Mouse (Mus musculus) ES-Bruce4 (cell line): ENCODE data around the gene Casz1. TPM values are rescaled to one million over a fixed set of nuclear protein-coding genes. Genes with fewer than 3 reads are reported as not detected.

Experiments
- H3K27ac ChIP-seq: 2 replicates; pipeline ENCODE4 v1.5.1; 2012; ENCODE audit warnings: low read length, inconsistent platforms; ENCODE audit not compliant: insufficient read depth
- H3K27me3 ChIP-seq: 2 replicates; pipeline ENCODE4 v1.6.1; 2012; ENCODE audit warnings: mild to moderate bottlenecking, low read length, inconsistent platforms; ENCODE audit not compliant: control insufficient read depth, poor library complexity, insufficient read depth, severe bottlenecking
- H3K36me3 ChIP-seq: 2 replicates; pipeline ENCODE4 v1.6.1; 2012; ENCODE audit warnings: inconsistent platforms, mild to moderate bottlenecking, low read length, moderate library complexity; ENCODE audit not compliant: control insufficient read depth, poor library complexity, insufficient read depth, severe bottlenecking
- H3K4me1 ChIP-seq: one replicate; pipeline ENCODE4 v1.8.1; 2011; ENCODE audit warnings: low read length; ENCODE audit not compliant: control insufficient read depth, insufficient read depth
- H3K4me3 ChIP-seq: 2 replicates; pipeline ENCODE4 v1.5.1; 2011; ENCODE audit warnings: low read depth, mild to moderate bottlenecking, low read length
- H3K9ac ChIP-seq: 2 replicates; pipeline ENCODE4 v1.6.1; 2012; ENCODE audit warnings: low read depth, mild to moderate bottlenecking, inconsistent platforms; ENCODE audit not compliant: poor library complexity, severe bottlenecking
- H3K9me3 ChIP-seq: replicated peaks from 2 replicates; pipeline ENCODE4 v1.6.1; 2012; ENCODE audit warnings: mild to moderate bottlenecking, low read length, inconsistent platforms; ENCODE audit not compliant: control insufficient read depth, poor library complexity, insufficient read depth, severe bottlenecking
- CTCF ChIP-seq: IDR thresholded peaks from one replicate; pipeline ENCODE4 v1.8.1; 2011; ENCODE audit warnings: low read depth, low read length
- EP300 ChIP-seq: IDR thresholded peaks from 2 replicates; pipeline ENCODE4 v1.6.1; 2011; ENCODE audit warnings: low read depth, low read length; ENCODE audit not compliant: insufficient read depth
- POLR2A ChIP-seq: IDR thresholded peaks from one replicate; pipeline ENCODE4 v1.8.1; 2011; ENCODE audit warnings: low read length; ENCODE audit not compliant: insufficient read depth
- polyA plus RNA-seq: library from polyadenylated mRNA; stranded (reverse); fragments of >200 nt; gene quantifications from 2 replicates; pipeline ENCODE4 v1.2.4, GENCODE M21; 2011; ENCODE audit warnings: low read depth; ENCODE audit not compliant: missing spikeins, insufficient read depth, insufficient read length

The Casz1 gene
- polyA plus RNA-seq, 1 experiment, result 15.6 TPM

DNA sequence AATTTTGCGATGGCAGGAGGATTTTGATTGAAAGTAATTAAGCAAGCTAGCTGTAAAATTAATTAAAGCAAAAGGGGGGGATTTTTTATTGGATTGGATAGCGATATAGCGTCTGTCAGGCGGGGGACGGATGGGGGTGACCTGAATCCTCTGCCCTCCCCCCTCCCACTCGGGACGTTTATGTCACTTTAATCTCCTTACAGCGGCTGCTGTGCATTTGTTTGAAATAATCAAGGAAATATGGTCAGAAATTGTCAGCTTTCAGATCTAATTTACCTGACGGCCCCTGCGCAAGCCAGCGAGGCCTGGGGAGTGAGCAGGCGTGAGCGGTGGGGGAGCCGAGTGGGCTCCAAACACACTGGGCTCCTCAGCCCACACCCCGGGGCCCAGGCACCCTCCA lies 111.6 kb downstream of the Casz1 start:
- Histone ChIP-seq H3K36me3 (no peaks in the 10 kb centered on the region), H3K4me3 (no peak overlapping the region), H3K4me1 (peaks cover 18% of the 10 kb centered on the region), H3K9ac (peak overlapping the region; percentile 32; the same call in 1 of the 2 replicates), H3K27ac (no peak overlapping the region), H3K9me3 (no peaks in the 10 kb centered on the region), H3K27me3 (no peaks in the 10 kb centered on the region)
- TF ChIP-seq EP300 (no peak), POLR2A (no peak), CTCF (no peak)

DNA sequence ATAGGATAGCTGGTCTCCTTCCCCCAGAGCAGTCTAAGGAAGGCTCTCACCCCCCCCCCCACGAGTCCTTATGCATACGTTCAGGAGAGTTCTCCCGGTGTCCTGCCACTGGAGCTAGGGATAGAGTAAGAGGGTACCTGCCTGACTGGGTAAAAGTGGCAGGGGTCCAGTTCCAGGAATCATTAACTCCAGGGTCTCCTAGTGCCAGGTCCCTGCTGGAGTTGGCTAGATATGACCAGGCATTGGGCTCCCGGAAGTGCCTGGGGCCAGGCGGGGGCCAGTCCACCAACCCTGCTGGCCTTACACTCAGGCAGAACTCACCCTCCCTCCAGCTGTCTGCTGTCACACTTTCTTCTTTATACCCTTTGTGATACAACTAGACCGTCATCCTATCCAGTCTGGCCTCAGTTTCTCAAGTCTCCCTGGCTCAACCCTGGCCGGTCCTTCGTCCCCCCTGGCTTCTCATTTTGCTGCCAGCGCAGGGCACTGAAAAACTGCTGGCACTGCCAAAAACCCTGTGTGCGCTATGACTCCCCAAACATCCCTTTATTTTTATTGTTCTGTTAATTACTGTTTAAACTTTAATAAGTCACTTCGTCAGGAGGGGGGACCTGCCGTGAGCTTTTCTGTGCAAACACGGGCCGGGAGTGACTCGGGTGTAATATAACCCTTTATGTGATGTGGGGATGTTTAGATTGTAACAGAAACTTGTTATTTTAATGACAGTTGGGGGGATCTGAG lies 114.6 kb downstream of the Casz1 start:
- H3K4me1 ChIP-seq, result peaks cover 9% of the 10 kb centered on the region
- no peaks in the 10 kb centered on the region for H3K36me3 ChIP-seq
- no peaks in the 10 kb centered on the region for H3K27me3 ChIP-seq
- TF ChIP-seq CTCF (no peak), EP300 (no peak), POLR2A (no peak)
- no peaks in the 10 kb centered on the region for H3K9me3 ChIP-seq
- no peak overlapping the region for H3K9ac ChIP-seq
- H3K4me3 ChIP-seq, result no peak overlapping the region
- no peak overlapping the region for H3K27ac ChIP-seq

DNA sequence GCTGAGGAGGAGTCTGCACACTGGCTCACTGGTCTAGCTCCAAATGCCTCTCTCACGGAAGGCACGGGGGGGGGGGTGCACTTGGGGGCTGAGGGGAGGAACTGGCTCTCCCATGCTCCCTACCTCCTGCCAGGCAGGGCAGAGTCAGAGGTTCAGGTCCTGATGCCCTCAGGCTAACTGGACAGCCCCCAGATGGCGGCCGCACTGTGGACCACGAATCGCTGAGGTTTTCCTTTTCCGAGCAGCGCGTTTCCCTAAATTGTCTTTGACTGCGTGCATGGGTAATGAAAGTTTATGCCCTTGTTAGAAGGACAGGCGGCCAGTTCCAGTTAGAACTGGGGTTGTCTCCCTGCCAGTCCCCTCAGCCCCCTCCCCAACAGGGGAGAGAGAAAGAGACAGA lies 116.4 kb downstream of the Casz1 start:
- Histone ChIP-seq H3K27ac (no peak overlapping the region), H3K27me3 (no peaks in the 10 kb centered on the region), H3K9me3 (no peaks in the 10 kb centered on the region), H3K9ac (no peak overlapping the region), H3K4me3 (no peak overlapping the region), H3K4me1 (no peaks in the 10 kb centered on the region), H3K36me3 (no peaks in the 10 kb centered on the region)
- TF ChIP-seq POLR2A (no peak), EP300 (no peak), CTCF (no peak)

DNA sequence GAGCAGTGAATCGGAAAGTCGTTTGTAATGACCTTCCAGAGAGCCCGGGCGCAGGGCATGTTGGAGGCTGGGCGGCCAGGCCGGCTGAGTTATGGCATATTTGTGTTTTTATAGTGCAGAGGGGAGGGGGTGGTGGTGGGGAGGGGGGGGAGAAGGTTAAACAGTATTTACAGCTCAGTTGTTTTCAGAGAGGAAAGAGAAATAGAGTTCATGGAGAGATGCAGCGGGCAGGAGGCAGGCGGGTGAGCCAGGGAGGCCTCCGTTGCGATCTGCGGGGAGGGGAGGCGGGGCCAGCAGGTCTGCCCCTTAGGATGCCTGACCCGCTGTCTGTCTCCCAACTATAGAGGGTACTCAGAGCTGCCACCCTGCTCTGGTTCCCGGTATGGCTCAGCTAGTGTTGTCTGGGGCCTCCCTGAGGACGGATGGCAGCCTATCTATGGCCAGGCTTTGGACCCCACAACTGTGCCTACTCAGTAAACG lies 118.0 kb downstream of the Casz1 start:
- peak overlapping the region; percentile 35 for H3K4me3 ChIP-seq
- H3K4me1 ChIP-seq, result peaks cover 2% of the 10 kb centered on the region
- no peaks in the 10 kb centered on the region for H3K9me3 ChIP-seq
- H3K36me3 ChIP-seq, result no peaks in the 10 kb centered on the region
- H3K27ac ChIP-seq, result no peak overlapping the region
- TF ChIP-seq POLR2A (no peak), EP300 (no peak), CTCF (no peak)
- H3K9ac ChIP-seq, result peak overlapping the region; percentile 54
- no peaks in the 10 kb centered on the region for H3K27me3 ChIP-seq

DNA sequence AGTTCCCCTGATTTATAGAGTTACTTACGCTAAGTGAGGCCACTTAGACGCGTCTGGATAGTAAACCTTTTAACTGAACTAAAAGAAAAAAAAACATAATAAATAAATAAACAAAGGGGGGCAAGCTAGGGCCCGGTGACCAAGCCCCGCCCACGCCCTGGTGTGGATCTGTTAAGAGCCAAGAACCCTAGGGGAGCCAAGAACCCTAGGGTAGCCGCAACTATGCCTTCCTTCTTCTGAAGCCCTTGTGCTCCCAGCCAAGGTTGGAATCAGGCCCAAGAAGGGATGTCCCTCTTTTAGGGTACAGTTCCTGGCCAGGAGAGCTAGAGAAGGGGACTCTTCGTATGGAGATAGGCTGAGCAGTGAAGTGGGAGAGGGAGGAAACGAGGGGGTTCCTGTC lies 119.2 kb downstream of the Casz1 start:
- Histone ChIP-seq H3K27ac (0 out of 2 replicates have a peak overlapping the region, but pooled peaks have one; percentile 12), H3K27me3 (no peaks in the 10 kb centered on the region), H3K9me3 (no peaks in the 10 kb centered on the region), H3K36me3 (no peaks in the 10 kb centered on the region), H3K9ac (peak overlapping the region; percentile 22; the same call in 1 of the 2 replicates), H3K4me3 (no peak overlapping the region), H3K4me1 (peaks cover 2% of the 10 kb centered on the region)
- TF ChIP-seq CTCF, result no peak
- TF ChIP-seq EP300, result no peak
- no peak for TF ChIP-seq POLR2A

DNA sequence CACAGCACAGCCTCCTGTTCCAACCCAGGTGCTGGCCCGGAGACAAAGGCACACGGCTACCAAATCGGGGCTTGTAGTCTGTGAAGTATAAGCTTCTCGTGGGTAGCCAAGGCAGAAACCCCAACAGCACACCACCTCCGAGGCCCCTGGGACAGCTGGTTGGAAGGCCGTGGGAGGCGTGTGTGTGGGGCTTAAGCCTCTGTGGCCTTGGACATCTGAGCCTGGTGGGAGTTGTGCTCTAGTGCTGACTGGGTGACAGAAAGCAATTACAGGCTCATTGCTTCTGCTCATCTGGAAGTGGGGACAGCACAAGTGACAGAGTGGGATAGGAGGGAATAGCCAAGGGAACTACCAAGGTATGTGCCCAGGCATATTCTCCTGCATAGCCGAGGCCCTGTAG lies 119.7 kb downstream of the Casz1 start:
- Histone ChIP-seq H3K4me1 (peaks cover 2% of the 10 kb centered on the region), H3K36me3 (no peaks in the 10 kb centered on the region), H3K27ac (peak overlapping the region; percentile 12), H3K9ac (peak overlapping the region; percentile 22; the same call in 1 of the 2 replicates), H3K4me3 (no peak overlapping the region), H3K9me3 (no peaks in the 10 kb centered on the region), H3K27me3 (no peaks in the 10 kb centered on the region)
- TF ChIP-seq POLR2A (no peak), EP300 (no peak), CTCF (no peak)
